8 mouse cellular contexts compared by ENCODE assay signal in genomic region chr5:124446301-124446881, GRCm38 (mm10). TPM values are rescaled to one million over a fixed set of nuclear protein-coding genes. Genes with fewer than 3 reads are reported as not detected.
DNase-seq lines count a peak whose midpoint lies in the region; ATAC-seq and TF ChIP-seq lines count a peak whose summit lies in the region.

No protein-coding gene starts in this region.

- H3K9me3 ChIP-seq in ES-E14 (ENCODE audit: control insufficient read depth, insufficient read depth, low read depth, low read length), result no peaks in the 10 kb centered on the region
- H3K9me3 ChIP-seq in forebrain, embryonic 15.5 days, result no peaks in the 10 kb centered on the region
- no peaks in the 10 kb centered on the region for H3K9me3 ChIP-seq in hindbrain, embryonic 11.5 days (ENCODE audit: control insufficient read depth, low read length)
- H3K9me3 ChIP-seq in limb, embryonic 15.5 days, result no peaks in the 10 kb centered on the region
- H3K9me3 ChIP-seq in midbrain, embryonic 15.5 days, result no peaks in the 10 kb centered on the region

- no peaks in the 10 kb centered on the region for H3K27me3 ChIP-seq in forebrain, embryonic 15.5 days
- H3K27me3 ChIP-seq in hindbrain, embryonic 11.5 days (ENCODE audit: control insufficient read depth, insufficient read depth, low read length), result no peaks in the 10 kb centered on the region
- H3K27me3 ChIP-seq in limb, embryonic 15.5 days, result no peaks in the 10 kb centered on the region
- no peaks in the 10 kb centered on the region for H3K27me3 ChIP-seq in midbrain, embryonic 15.5 days (replicated peaks)
- H3K27me3 ChIP-seq in thymus, adult 2 months (ENCODE audit: control insufficient read depth, insufficient read depth, low read length), result no peaks in the 10 kb centered on the region

- peak overlapping the region; percentile 96 for H3K4me2 ChIP-seq in forebrain, embryonic 15.5 days (replicated peaks)
- peak overlapping the region; percentile 93 for H3K4me2 ChIP-seq in hindbrain, embryonic 11.5 days (replicated peaks; ENCODE audit: low read depth, low read length)
- peak overlapping the region; percentile 83 for H3K4me2 ChIP-seq in limb, embryonic 15.5 days
- H3K4me2 ChIP-seq in midbrain, embryonic 15.5 days, result peak overlapping the region; percentile 94

- peak overlapping the region; percentile 91 to 92 for H3K4me3 ChIP-seq in ES-E14 (ENCODE audit: insufficient read depth in 1 of 2, low read depth in 1 of 2, low read length in 2 of 2, poor library complexity in 1 of 2, severe bottlenecking in 1 of 2)
- peak overlapping the region; percentile 75 for H3K4me3 ChIP-seq in brown adipose tissue, adult 24 weeks (ENCODE audit: insufficient read depth, low read depth, low read length)
- peak overlapping the region; percentile 96 for H3K4me3 ChIP-seq in forebrain, embryonic 15.5 days
- H3K4me3 ChIP-seq in hindbrain, embryonic 11.5 days (ENCODE audit: low read depth, low read length), result peak overlapping the region; percentile 87
- H3K4me3 ChIP-seq in limb, embryonic 15.5 days, result peak overlapping the region; percentile 85
- H3K4me3 ChIP-seq in midbrain, embryonic 15.5 days, result peak overlapping the region; percentile 91
- peak overlapping the region; percentile 45 for H3K4me3 ChIP-seq in thymus, adult 2 months (ENCODE audit: control insufficient read depth, insufficient read depth, low read length)

- peak overlapping the region; percentile 96 for H3K9ac ChIP-seq in ES-E14 (ENCODE audit: insufficient read depth, low read depth, low read length, poor library complexity, severe bottlenecking)
- H3K9ac ChIP-seq in forebrain, embryonic 15.5 days (replicated peaks), result peak overlapping the region; percentile 91
- peak overlapping the region; percentile 92 for H3K9ac ChIP-seq in hindbrain, embryonic 11.5 days (ENCODE audit: low read depth, low read length)
- peak overlapping the region; percentile 90 for H3K9ac ChIP-seq in limb, embryonic 15.5 days
- H3K9ac ChIP-seq in midbrain, embryonic 15.5 days, result peak overlapping the region; percentile 93

- TF ChIP-seq CTCF in thymus, adult 2 months (IDR thresholded peaks at IDR 0.05; ENCODE audit: borderline replicate concordance, control insufficient read depth, extremely low read depth, insufficient read depth, low read length, poor library complexity), result no peak

- DNase-seq in ES-E14 (ENCODE audit: low read depth, low spot score), result no peak
- peak; percentile 50 for DNase-seq in hindbrain, embryonic 11.5 days (ENCODE audit: low spot score)
- DNase-seq in thymus, adult 2 months, result peak; percentile 13
- DNase-seq in layer of hippocampus, adult 9-10 months (ENCODE audit: low spot score), result no peak

- H3K27ac ChIP-seq in ES-E14 (ENCODE audit: insufficient read depth, low read depth, low read length, poor library complexity, severe bottlenecking), result peak overlapping the region; percentile 92
- peak overlapping the region; percentile 54 for H3K27ac ChIP-seq in brown adipose tissue, adult 24 weeks (replicated peaks; ENCODE audit: low read depth, low read length)
- peak overlapping the region; percentile 83; the same call in 1 of the 2 replicates for H3K27ac ChIP-seq in forebrain, embryonic 15.5 days (replicated peaks)
- peak overlapping the region; percentile 81 for H3K27ac ChIP-seq in hindbrain, embryonic 11.5 days (ENCODE audit: low read depth, low read length)
- peak overlapping the region; percentile 89 for H3K27ac ChIP-seq in limb, embryonic 15.5 days
- no peak overlapping the region for H3K27ac ChIP-seq in midbrain, embryonic 15.5 days
- no peak overlapping the region for H3K27ac ChIP-seq in thymus, adult 2 months (ENCODE audit: control insufficient read depth, insufficient read depth, low read length)

- 0 out of 2 replicates have a peak, but pooled peaks have one; percentile 20 for ATAC-seq in forebrain, embryonic 15.5 days (replicated peaks)
- ATAC-seq in hindbrain, embryonic 11.5 days (ENCODE audit: low FRiP score), result peak; percentile 60
- ATAC-seq in limb, embryonic 15.5 days (ENCODE audit: insufficient number of reproducible peaks, low FRiP score, low TSS enrichment, low read depth), result peak; percentile 53
- no peak for ATAC-seq in midbrain, embryonic 15.5 days (replicated peaks)

- in situ Hi-C loops in ES-E14 (cut with MboI; ENCODE audit: low sequenced_read_pairs in 2 of 2, unreplicated experiment in 2 of 2), result no loop called here

- peaks cover 39% of the 10 kb centered on the region for H3K36me3 ChIP-seq in ES-E14 (ENCODE audit: control insufficient read depth, insufficient read depth, low read length, poor library complexity, severe bottlenecking)
- peaks cover 40% of the 10 kb centered on the region for H3K36me3 ChIP-seq in forebrain, embryonic 15.5 days
- H3K36me3 ChIP-seq in hindbrain, embryonic 11.5 days (ENCODE audit: control insufficient read depth, insufficient read depth, low read length), result peaks cover 6% of the 10 kb centered on the region; the same call in 1 of the 2 replicates
- H3K36me3 ChIP-seq in limb, embryonic 15.5 days, result peaks cover 40% of the 10 kb centered on the region
- peaks cover 20% of the 10 kb centered on the region; the same call in 1 of the 2 replicates for H3K36me3 ChIP-seq in midbrain, embryonic 15.5 days (replicated peaks)
- peaks cover 39% of the 10 kb centered on the region for H3K36me3 ChIP-seq in thymus, adult 2 months (ENCODE audit: control insufficient read depth, insufficient read depth, low read length)

- TF ChIP-seq POLR2A in thymus, adult 2 months (IDR thresholded peaks at IDR 0.05; ENCODE audit: control insufficient read depth, extremely low read depth, insufficient read depth, low read length, poor library complexity), result no peak

- WGBS in forebrain, embryonic 15.5 days, result 2% methylated on average over 15 of the region's 15 CpGs
- 5% methylated on average over 15 of the region's 15 CpGs for WGBS in hindbrain, embryonic 11.5 days
- WGBS in limb, embryonic 15.5 days, result 2% methylated on average over 15 of the region's 15 CpGs
- 2% methylated on average over 15 of the region's 15 CpGs for WGBS in midbrain, embryonic 15.5 days
- WGBS in thymus, adult 2 months, result 3% methylated on average over 15 of the region's 15 CpGs

- H3K4me1 ChIP-seq in ES-E14 (ENCODE audit: control insufficient read depth in 2 of 2, insufficient read depth in 2 of 2, low read length in 2 of 2, poor library complexity in 1 of 2), result peaks cover 4 to 11% of the 10 kb centered on the region in 2 experiments; a peak in 2 of 4 replicates
- H3K4me1 ChIP-seq in brown adipose tissue, adult 24 weeks (ENCODE audit: control insufficient read depth, insufficient read depth, insufficient read length, low read length), result peaks cover 8% of the 10 kb centered on the region; the same call in 1 of the 2 replicates
- peaks cover 27% of the 10 kb centered on the region for H3K4me1 ChIP-seq in forebrain, embryonic 15.5 days
- no peaks in the 10 kb centered on the region; the same call in 1 of the 2 replicates for H3K4me1 ChIP-seq in hindbrain, embryonic 11.5 days (replicated peaks; ENCODE audit: control insufficient read depth, insufficient read depth, low read length)
- H3K4me1 ChIP-seq in limb, embryonic 15.5 days, result peaks cover 36% of the 10 kb centered on the region
- peaks cover 32% of the 10 kb centered on the region for H3K4me1 ChIP-seq in midbrain, embryonic 15.5 days
- H3K4me1 ChIP-seq in thymus, adult 2 months (replicated peaks; ENCODE audit: control insufficient read depth, insufficient read depth, low read length), result peaks cover 17% of the 10 kb centered on the region

TF ChIP-seq in ES-E14, 5 proteins besides CTCF, POLR2A, EP300 and RAD21 (continues in another document):
- no peak for TF ChIP-seq CHD2 (IDR thresholded peaks at IDR 0.05; ENCODE audit: low read depth, low read length)

RNA-seq across cellular contexts. Expression of gene Kmt5a, which starts 6.7 kb away (rescaled TPM):
- total RNA-seq in ES-E14 (2012; rRNA removed), result 62.6 and 69.8 TPM in 2 replicates
- 63.9 and 139 TPM in 2 replicates for polyA plus RNA-seq in brown adipose tissue, adult 24 weeks (2012; ENCODE audit: insufficient read depth, insufficient read length, missing spikeins)
- 36.3 and 56.7 TPM in 2 replicates for polyA plus RNA-seq in forebrain, embryonic 15.5 days (2015; fragmentation: Nextera tagmentation; extraction: Ambion mirVana)
- polyA plus RNA-seq in hindbrain, embryonic 11.5 days (2014; fragmentation: Nextera tagmentation; extraction: Ambion mirVana), result 52.2 and 83.1 TPM in 2 replicates
- polyA plus RNA-seq in limb, embryonic 15.5 days (2015; fragmentation: Nextera tagmentation; extraction: Ambion mirVana), result 56.3 and 64.5 TPM in 2 replicates
- 36.4 and 49.1 TPM in 2 replicates for polyA plus RNA-seq in midbrain, embryonic 15.5 days (2015; fragmentation: Nextera tagmentation; extraction: Ambion mirVana)
- polyA plus RNA-seq in thymus, adult 2 months (2012; rRNA removed), result 76.5 and 92.5 TPM in 2 replicates

RNA-seq across cellular contexts. Expression of gene Sbno1, which starts 20.6 kb away (rescaled TPM):
- 86.4 and 95.2 TPM in 2 replicates for total RNA-seq in ES-E14 (2012; rRNA removed)
- 35.5 and 47.6 TPM in 2 replicates for polyA plus RNA-seq in brown adipose tissue, adult 24 weeks (2012; ENCODE audit: insufficient read depth, insufficient read length, missing spikeins)
- 101 and 111 TPM in 2 replicates for polyA plus RNA-seq in forebrain, embryonic 15.5 days (2015; fragmentation: Nextera tagmentation; extraction: Ambion mirVana)
- 92.9 and 116 TPM in 2 replicates for polyA plus RNA-seq in hindbrain, embryonic 11.5 days (2014; fragmentation: Nextera tagmentation; extraction: Ambion mirVana)
- polyA plus RNA-seq in limb, embryonic 15.5 days (2015; fragmentation: Nextera tagmentation; extraction: Ambion mirVana), result 70.7 and 71.9 TPM in 2 replicates
- 98.6 and 102 TPM in 2 replicates for polyA plus RNA-seq in midbrain, embryonic 15.5 days (2015; fragmentation: Nextera tagmentation; extraction: Ambion mirVana)
- polyA plus RNA-seq in thymus, adult 2 months (2012; rRNA removed), result 36.3 and 40.8 TPM in 2 replicates

RNA-seq across cellular contexts. Expression of gene Rilpl2, which starts 31.8 kb away (rescaled TPM):
- total RNA-seq in ES-E14 (2012; rRNA removed), result 7.3 and 8.9 TPM in 2 replicates
- 10.8 and 15.6 TPM in 2 replicates for polyA plus RNA-seq in brown adipose tissue, adult 24 weeks (2012; ENCODE audit: insufficient read depth, insufficient read length, missing spikeins)
- polyA plus RNA-seq in forebrain, embryonic 15.5 days (2015; fragmentation: Nextera tagmentation; extraction: Ambion mirVana), result 26.3 and 27.8 TPM in 2 replicates
- polyA plus RNA-seq in hindbrain, embryonic 11.5 days (2014; fragmentation: Nextera tagmentation; extraction: Ambion mirVana), result 19.2 and 20.8 TPM in 2 replicates
- polyA plus RNA-seq in limb, embryonic 15.5 days (2015; fragmentation: Nextera tagmentation; extraction: Ambion mirVana), result 33.6 and 36.1 TPM in 2 replicates
- polyA plus RNA-seq in midbrain, embryonic 15.5 days (2015; fragmentation: Nextera tagmentation; extraction: Ambion mirVana), result 24.7 and 25.2 TPM in 2 replicates
- 38.5 and 38.6 TPM in 2 replicates for polyA plus RNA-seq in thymus, adult 2 months (2012; rRNA removed)

RNA-seq across cellular contexts. Expression of gene Snrnp35, which starts 36.5 kb away (rescaled TPM):
- 7.5 and 10.6 TPM in 2 replicates for total RNA-seq in ES-E14 (2012; rRNA removed)
- polyA plus RNA-seq in brown adipose tissue, adult 24 weeks (2012; ENCODE audit: insufficient read depth, insufficient read length, missing spikeins), result 12.4 and 13.4 TPM in 2 replicates
- polyA plus RNA-seq in forebrain, embryonic 15.5 days (2015; fragmentation: Nextera tagmentation; extraction: Ambion mirVana), result 24.9 and 26.0 TPM in 2 replicates
- polyA plus RNA-seq in hindbrain, embryonic 11.5 days (2014; fragmentation: Nextera tagmentation; extraction: Ambion mirVana), result 15.2 and 15.7 TPM in 2 replicates
- 23.6 and 25.1 TPM in 2 replicates for polyA plus RNA-seq in limb, embryonic 15.5 days (2015; fragmentation: Nextera tagmentation; extraction: Ambion mirVana)
- polyA plus RNA-seq in midbrain, embryonic 15.5 days (2015; fragmentation: Nextera tagmentation; extraction: Ambion mirVana), result 18.9 and 19.1 TPM in 2 replicates
- 4.6 and 5.0 TPM in 2 replicates for polyA plus RNA-seq in thymus, adult 2 months (2012; rRNA removed)

Comparison
In these comparisons a context has a peak if more than half of its experiments do, and no peak if none do; other contexts are left out.
1. DNase-seq: peak in hindbrain, embryonic 11.5 days (single experiment) and thymus, adult 2 months (single experiment); none in ES-E14 (single experiment) and layer of hippocampus, adult 9-10 months (single experiment).
2. H3K27ac ChIP-seq: peak in ES-E14 (single experiment), brown adipose tissue, adult 24 weeks (single experiment), forebrain, embryonic 15.5 days (single experiment), hindbrain, embryonic 11.5 days (single experiment) and limb, embryonic 15.5 days (single experiment); none in midbrain, embryonic 15.5 days (single experiment) and thymus, adult 2 months (single experiment).
3. H3K4me3 ChIP-seq: peak in every context shown above with its lines; median percentile 96 in forebrain, embryonic 15.5 days; 92 in ES-E14; 91 in midbrain, embryonic 15.5 days; 87 in hindbrain, embryonic 11.5 days; 85 in limb, embryonic 15.5 days; 75 in brown adipose tissue, adult 24 weeks; 45 in thymus, adult 2 months.
4. Peak in every context shown above with its lines, with median percentiles within 50 percentile points of each other: H3K9ac ChIP-seq and H3K4me2 ChIP-seq.